In the genomic region with DNA sequence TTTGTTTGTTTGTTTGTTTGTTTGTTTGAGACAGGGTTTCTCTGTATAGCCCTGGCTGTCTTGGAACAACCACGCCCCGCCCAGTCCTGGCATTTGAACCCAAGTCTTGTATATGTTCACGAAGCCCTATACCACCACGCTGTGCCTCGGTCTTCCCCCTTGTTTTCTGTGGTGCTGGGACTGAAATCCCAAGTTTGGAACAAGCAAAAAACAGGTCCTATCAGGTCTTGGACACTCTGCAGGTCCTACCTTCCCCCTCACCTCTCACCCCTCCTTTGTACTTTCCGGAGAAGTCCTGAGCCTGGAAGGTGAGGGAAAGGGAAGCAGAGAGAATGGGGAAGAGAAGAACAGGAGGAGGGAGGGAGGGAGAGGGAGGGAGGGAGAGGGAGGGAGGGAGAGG, we compare ENCODE assay signal across 36 mouse cellular contexts. TPM values are rescaled to one million over a fixed set of nuclear protein-coding genes. Genes with fewer than 3 reads are reported as not detected.
"Had no signal": no experiment of that assay in that cellular context is flagged by ENCODE, and none has a peak within 500 bp of the region (broad histone marks: within the 10 kb centered on the region; RNA-seq: fewer than 3 reads in every experiment).

No protein-coding gene starts in this region.

- DNase-seq: left cerebral cortex, postnatal 4 days; liver; liver, embryonic 13.5 days; liver, postnatal 0 days; lung, adult 18-20 months; lung, adult 2 months; lung, embryonic 14.5 days; lung, postnatal 10 days; lung, postnatal 14 days; lung, postnatal 36 days; lung, postnatal 4 days; midbrain, embryonic 14.5 days had no signal

- H3K4me3 ChIP-seq: left cerebral cortex, adult 2 months; limb, embryonic 10.5 days; limb, embryonic 12.5 days; limb, embryonic 13.5 days; limb, embryonic 15.5 days; liver, embryonic 12.5 days; liver, embryonic 13.5 days; liver, embryonic 15.5 days; lung, embryonic 15.5 days; megakaryocyte, embryonic 14.5 days; midbrain, embryonic 10.5 days; midbrain, embryonic 12.5 days; midbrain, embryonic 15.5 days; myocyte had no signal

- H3K27me3 ChIP-seq: limb, embryonic 12.5 days; limb, embryonic 13.5 days; limb, embryonic 15.5 days; liver, embryonic 12.5 days; liver, embryonic 13.5 days; liver, embryonic 15.5 days; lung, embryonic 15.5 days; midbrain, embryonic 12.5 days; midbrain, embryonic 15.5 days had no signal

- ATAC-seq: liver, embryonic 12.5 days; liver, postnatal 0 days; lung, postnatal 0 days; midbrain, embryonic 15.5 days; midbrain, embryonic 16.5 days had no signal

- H3K36me3 ChIP-seq: limb, embryonic 10.5 days; limb, embryonic 12.5 days; limb, embryonic 13.5 days; limb, embryonic 15.5 days; liver, embryonic 12.5 days; liver, embryonic 13.5 days; liver, embryonic 15.5 days; lung, embryonic 15.5 days; midbrain, embryonic 10.5 days; midbrain, embryonic 12.5 days; midbrain, embryonic 15.5 days had no signal

- H3K27ac ChIP-seq: left cerebral cortex, adult 2 months; limb, embryonic 10.5 days; limb, embryonic 12.5 days; limb, embryonic 13.5 days; liver, embryonic 12.5 days; liver, embryonic 13.5 days; liver, embryonic 14.5 days; liver, embryonic 15.5 days; lung, embryonic 15.5 days; macrophage; midbrain, embryonic 10.5 days; midbrain, embryonic 12.5 days; midbrain, embryonic 15.5 days had no signal

- H3K4me2 ChIP-seq: limb, embryonic 12.5 days; limb, embryonic 13.5 days; limb, embryonic 15.5 days; liver, embryonic 11.5 days; liver, embryonic 12.5 days; liver, embryonic 13.5 days; liver, embryonic 15.5 days; lung, embryonic 14.5 days; lung, embryonic 15.5 days; midbrain, embryonic 12.5 days; midbrain, embryonic 15.5 days had no signal

- H3K9me3 ChIP-seq: limb, embryonic 10.5 days; limb, embryonic 12.5 days; limb, embryonic 13.5 days; limb, embryonic 15.5 days; liver, embryonic 12.5 days; liver, embryonic 13.5 days; liver, embryonic 15.5 days; lung, embryonic 15.5 days; megakaryocyte, embryonic 14.5 days; midbrain, embryonic 10.5 days; midbrain, embryonic 12.5 days; midbrain, embryonic 15.5 days had no signal

- H3K9ac ChIP-seq: limb, embryonic 12.5 days; limb, embryonic 13.5 days; limb, embryonic 15.5 days; liver, embryonic 12.5 days; liver, embryonic 13.5 days; liver, embryonic 14.5 days; liver, embryonic 15.5 days; liver, postnatal 0 days; lung, embryonic 14.5 days; lung, embryonic 15.5 days; midbrain, embryonic 12.5 days; midbrain, embryonic 15.5 days had no signal

RNA-seq across cellular contexts. Expression of a gene that starts 0.9 kb away (rescaled TPM):
- polyA plus RNA-seq: limb, embryonic 10.5 days; limb, embryonic 11.5 days; limb, embryonic 12.5 days; limb, embryonic 13.5 days; liver, adult 2 months; liver, embryonic 11.5 days; liver, embryonic 12.5 days; liver, embryonic 13.5 days; liver, embryonic 14.5 days; liver, embryonic 15.5 days; liver, embryonic 16.5 days; liver, postnatal 0 days; lung, embryonic 14.5 days; lung, embryonic 15.5 days; lung, embryonic 16.5 days; lung, postnatal 0 days; macrophage; midbrain, embryonic 10.5 days; midbrain, embryonic 12.5 days; midbrain, embryonic 14.5 days; midbrain, embryonic 15.5 days; midbrain, embryonic 16.5 days; midbrain, postnatal 0 days had no signal

RNA-seq across cellular contexts. Expression of a gene that starts 21.9 kb away (rescaled TPM):
- polyA plus RNA-seq: limb, embryonic 10.5 days; limb, embryonic 11.5 days; limb, embryonic 12.5 days; limb, embryonic 15.5 days; liver, embryonic 11.5 days; liver, embryonic 12.5 days; lung, embryonic 14.5 days; lung, embryonic 16.5 days; lung, postnatal 0 days; macrophage; midbrain, embryonic 10.5 days; midbrain, embryonic 12.5 days; midbrain, embryonic 14.5 days; midbrain, embryonic 15.5 days; midbrain, embryonic 16.5 days; midbrain, postnatal 0 days had no signal

RNA-seq across cellular contexts. Expression of a gene that starts 42.6 kb away (rescaled TPM):
- polyA plus RNA-seq: limb, embryonic 10.5 days; limb, embryonic 11.5 days; limb, embryonic 12.5 days; limb, embryonic 13.5 days; limb, embryonic 14.5 days; limb, embryonic 15.5 days; liver, adult 2 months; liver, embryonic 11.5 days; liver, embryonic 12.5 days; liver, embryonic 13.5 days; liver, embryonic 14.5 days; liver, embryonic 15.5 days; liver, embryonic 16.5 days; liver, postnatal 0 days; lung, adult 2 months; lung, embryonic 14.5 days; lung, embryonic 15.5 days; lung, embryonic 16.5 days; lung, postnatal 0 days; macrophage; midbrain, embryonic 10.5 days; midbrain, embryonic 12.5 days; midbrain, embryonic 14.5 days; midbrain, embryonic 15.5 days; midbrain, embryonic 16.5 days; midbrain, postnatal 0 days had no signal
